Mouse (Mus musculus) lung, postnatal 0 days (tissue): ENCODE measurements around the gene Lrrc36.

ENCODE experiments used
- CTCF ChIP-seq: IDR thresholded peaks from 2 replicates; pipeline ENCODE4 v1.5.1; 2016; ENCODE audit warnings: antibody characterized with exemption, mild to moderate bottlenecking
- EP300 ChIP-seq: IDR thresholded peaks from 2 replicates; pipeline ENCODE4 v1.6.1; 2016; ENCODE audit warnings: antibody characterized with exemption, mild to moderate bottlenecking, control low read depth

GRCm38 (mm10) chr8:105413391-105413790, at the start of gene Lrrc36, which contains the start of gene Kctd19:
- TF ChIP-seq CTCF (peak; percentile 70), EP300 (no peak)
